Mouse (Mus musculus) layer of hippocampus, postnatal 14 days (tissue): ENCODE measurements at regions not wholly inside any gene's neighbourhood (a gene's known extent, or its start where the extent isn't known, plus 50 kb on each side); places are given as distances from the start of the nearest gene placed in this dataset.
A peak's percentile ranks its signal among the peaks of the same experiment; 100 is the strongest.

Experiments
- DNase-seq, 2 experiments: peaks; one replicate each; pipeline ENCODE4 v3.0.0; 2021 to 2022; ENCODE audit warnings: low spot score in 2 of 2, mixed read lengths in 1 of 2

DNA sequence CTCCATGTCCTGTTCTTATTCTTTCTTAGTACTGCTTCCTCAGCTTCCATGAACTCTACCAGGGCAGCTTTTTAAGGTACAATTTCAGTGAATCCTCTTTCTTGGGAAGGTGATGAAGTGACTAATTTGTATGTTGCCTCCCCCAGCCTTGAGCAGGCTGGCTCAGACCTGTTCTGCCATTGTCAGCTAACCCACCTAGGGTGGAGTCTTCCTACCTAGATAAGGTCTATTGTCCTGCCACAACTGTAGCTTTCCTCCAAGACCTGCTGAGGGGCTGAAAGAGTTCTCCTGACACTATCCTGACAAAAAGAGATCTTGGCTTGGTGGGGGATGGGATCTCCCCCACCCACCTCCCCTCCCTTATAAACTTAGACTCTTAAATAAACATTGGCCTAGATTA lies 1540.3 kb upstream of the Gm38303 start:
- no peak for DNase-seq

DNA sequence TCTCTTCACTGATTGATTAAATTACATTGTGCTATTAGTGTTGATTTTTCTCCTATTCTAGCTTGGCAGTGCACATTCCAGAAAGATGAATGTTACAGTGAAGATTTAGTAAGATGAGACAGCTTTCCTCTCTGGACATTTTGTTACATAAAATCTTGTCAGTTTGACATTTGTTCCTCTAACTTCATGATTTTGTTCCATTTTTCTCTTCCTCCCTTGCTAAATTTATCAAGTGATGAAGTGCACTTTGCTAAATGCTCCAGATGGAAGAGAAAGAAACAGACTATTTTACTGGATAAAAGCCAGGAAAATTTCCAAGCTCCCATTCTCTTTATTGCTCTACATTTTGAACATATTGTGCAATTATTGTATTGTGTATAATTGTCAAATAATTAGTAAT lies 1533.9 kb upstream of the Gm38303 start:
- DNase-seq, result peak in 1 of 2 experiments; percentile 29
